Mouse (Mus musculus) intestine, embryonic 16.5 days (tissue): Measurements from ENCODE around the gene Slc38a3. TPM values are rescaled to one million over a fixed set of nuclear protein-coding genes. Genes with fewer than 3 reads are reported as not detected.

Experiments
- ATAC-seq: fragments of 200-750 bp; cut with Nextera tagmentation; 2 replicates; pipeline ENCODE4 v1.8.0; 2017; ENCODE audit warnings: moderate TSS enrichment, moderate library complexity
- H3K27ac ChIP-seq: fragments of 300-500 bp; sonication (generic); 2 replicates; pipeline ENCODE4 v1.5.1; 2014; ENCODE audit warnings: mild to moderate bottlenecking, low read length
- H3K27me3 ChIP-seq: fragments of 300-500 bp; sonication (generic); replicated peaks from 2 replicates; pipeline ENCODE4 v1.6.1; 2014; ENCODE audit warnings: low read length, control low read depth, mixed read lengths; ENCODE audit not compliant: control insufficient read depth, insufficient read depth
- H3K36me3 ChIP-seq: fragments of 300-500 bp; sonication (generic); 2 replicates; pipeline ENCODE4 v1.6.1; 2014; ENCODE audit warnings: low read length, control low read depth; ENCODE audit not compliant: control insufficient read depth, insufficient read depth
- H3K4me1 ChIP-seq: fragments of 300-500 bp; sonication (generic); 2 replicates; pipeline ENCODE4 v1.6.1; 2014; ENCODE audit warnings: low read length, control low read depth, mixed read lengths; ENCODE audit not compliant: control insufficient read depth, insufficient read depth
- H3K4me2 ChIP-seq: fragments of 300-500 bp; sonication (generic); 2 replicates; pipeline ENCODE4 v1.6.1; 2014; ENCODE audit warnings: low read depth, low read length, control low read depth
- H3K4me3 ChIP-seq: fragments of 300-500 bp; sonication (generic); 2 replicates; pipeline ENCODE4 v1.5.1; 2014; ENCODE audit warnings: mild to moderate bottlenecking, low read length
- H3K9ac ChIP-seq: fragments of 300-500 bp; sonication (generic); 2 replicates; pipeline ENCODE4 v1.6.1; 2014; ENCODE audit warnings: low read depth, low read length
- H3K9me3 ChIP-seq: fragments of 300-500 bp; sonication (generic); 2 replicates; pipeline ENCODE4 v1.6.1; 2016; ENCODE audit warnings: low read length, control low read depth; ENCODE audit not compliant: control insufficient read depth
- WGBS: fragments of 180-500 bp; shearing (Covaris S2); extraction: QIAGEN DNeasy Blood & Tissue Kit; methylation state at CpG from one replicate; pipeline ENCODE4 v1.1.7; 2014; 5-methylcytosine and 5-hydroxymethylcytosine counted together
- polyA plus RNA-seq: library from polyadenylated mRNA; unstranded; fragments of >200 nt; fragmentation: Nextera tagmentation; extraction: Ambion mirVana; gene quantifications from 2 replicates; pipeline ENCODE4 v1.2.1, GENCODE M21; 2015

The Slc38a3 gene
- polyA plus RNA-seq, 1 experiment from 2014 or later = 10.1 TPM

DNA sequence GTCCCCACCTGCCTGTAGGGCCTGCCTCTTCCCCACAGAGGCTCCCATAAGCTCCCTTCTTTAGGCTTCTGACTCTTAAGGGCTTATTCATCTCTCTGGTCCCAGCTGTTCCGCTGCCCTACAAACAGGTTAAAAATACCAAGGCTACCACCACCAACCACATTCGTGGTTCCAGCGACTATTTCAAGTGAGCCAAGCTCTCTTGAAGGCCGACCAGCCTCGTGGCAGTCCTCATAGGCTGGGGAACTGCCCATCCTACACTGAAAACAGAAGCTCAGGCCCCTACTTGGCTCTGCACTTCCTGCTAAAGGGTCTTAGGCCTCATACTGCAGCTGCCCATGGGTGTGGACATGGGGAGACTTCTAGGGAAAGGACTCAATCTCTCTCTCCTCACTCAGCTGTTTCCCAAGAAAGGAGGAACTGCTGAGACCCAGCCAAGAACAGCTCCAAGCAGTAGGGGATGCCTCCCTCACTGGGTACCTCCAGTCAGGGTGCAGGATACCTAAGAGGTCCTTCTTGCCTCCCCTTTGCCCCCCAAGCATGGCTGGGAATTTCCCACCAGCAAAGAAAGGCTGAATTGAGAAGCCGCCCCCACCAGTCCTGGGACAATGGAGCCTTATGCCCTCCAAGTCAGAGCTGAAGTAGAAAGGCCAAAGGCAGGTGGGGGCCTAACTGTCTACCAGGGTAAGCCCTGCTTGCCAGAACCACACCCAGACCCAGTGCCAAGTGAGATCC lies 57.7 kb downstream of the Slc38a3 start:
- peak overlapping the region; percentile 45 for H3K4me3 ChIP-seq
- peaks cover 45% of the 10 kb centered on the region for H3K4me1 ChIP-seq
- peaks cover 15% of the 10 kb centered on the region for H3K36me3 ChIP-seq
- peak overlapping the region; percentile 84; the same call in 1 of the 2 replicates for H3K4me2 ChIP-seq
- peak overlapping the region; percentile 93 for H3K27ac ChIP-seq
- peak overlapping the region; percentile 75 for H3K9ac ChIP-seq
- WGBS = 69% methylated on average over 6 of the region's 6 CpGs
- no peaks in the 10 kb centered on the region for H3K9me3 ChIP-seq
- ATAC-seq = no peak
- no peaks in the 10 kb centered on the region for H3K27me3 ChIP-seq

DNA sequence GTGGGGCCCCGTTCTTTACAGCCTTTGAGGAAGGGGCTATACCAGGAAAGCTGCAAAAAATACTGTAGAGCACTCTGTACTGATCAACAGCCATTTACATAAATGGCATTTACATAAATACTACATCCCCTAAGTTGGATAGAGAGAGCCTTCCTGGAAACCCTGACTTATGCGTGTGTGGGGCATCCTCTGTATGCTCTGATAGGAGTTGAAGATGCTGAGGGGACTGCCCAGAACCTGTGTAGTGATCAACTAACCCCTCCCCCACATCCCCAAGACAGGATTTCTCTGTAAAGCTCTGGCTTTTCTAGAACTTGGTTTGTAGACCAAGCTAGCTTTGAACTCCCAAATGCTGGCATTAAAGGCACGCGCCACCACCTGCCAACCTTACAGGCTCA lies 59.9 kb downstream of the Slc38a3 start:
- no peak overlapping the region for H3K4me2 ChIP-seq
- 72% methylated on average over 4 of the region's 4 CpGs for WGBS
- H3K4me1 ChIP-seq = peaks cover 50% of the 10 kb centered on the region
- no peak for ATAC-seq
- H3K27ac ChIP-seq = no peak overlapping the region; the same call in 1 of the 2 replicates
- 0 out of 2 replicates have a peak overlapping the region, but pooled peaks have one; percentile 2 for H3K9ac ChIP-seq
- H3K4me3 ChIP-seq = no peak overlapping the region
- H3K27me3 ChIP-seq = no peaks in the 10 kb centered on the region
- no peaks in the 10 kb centered on the region for H3K9me3 ChIP-seq
- no peaks in the 10 kb centered on the region; the same call in 1 of the 2 replicates for H3K36me3 ChIP-seq

DNA sequence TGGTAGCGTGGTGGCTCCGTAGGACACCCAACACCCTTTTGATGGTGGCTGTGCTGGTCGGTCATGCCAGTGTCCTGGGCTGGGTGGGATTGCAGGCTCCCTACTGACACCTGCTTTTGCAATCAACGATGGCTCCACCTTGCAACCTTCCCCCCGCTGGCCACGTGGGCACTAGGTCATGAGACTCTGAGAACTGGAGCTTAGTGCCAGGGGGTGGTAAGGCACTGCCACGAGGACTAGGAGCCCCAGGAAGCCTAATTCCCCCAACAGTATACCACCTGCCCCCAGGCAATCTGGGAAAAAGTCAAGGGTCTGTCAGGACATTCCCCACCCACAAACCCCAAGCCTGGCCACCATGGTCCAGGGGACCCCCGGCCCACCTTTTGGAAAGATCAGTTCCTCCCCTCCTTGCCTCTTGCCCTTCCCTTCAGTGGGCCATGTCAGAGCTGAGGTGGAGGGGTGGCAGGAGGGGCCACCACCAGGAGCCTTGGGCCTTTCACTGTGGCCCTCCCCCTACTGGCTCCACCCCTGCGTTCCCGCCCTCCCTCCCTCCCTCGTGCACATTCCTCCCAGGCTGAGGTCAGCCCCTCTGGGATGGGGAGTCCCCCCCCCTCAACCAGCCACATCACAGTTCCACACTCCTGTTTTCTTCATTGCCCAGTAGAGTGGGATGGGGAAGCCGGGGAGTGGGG lies 60.4 kb downstream of the Slc38a3 start, which contains the start of gene Sema3b:
Sema3b (minus strand) TSS at position 489 of the 692 bp plus-strand sequence.
- Histone ChIP-seq H3K9ac (peak within 1 kb of the TSS; percentile 73), H3K4me3 (no peak within 1 kb of the TSS), H3K4me1 (peaks cover 55% of the 10 kb centered on the region), H3K9me3 (no peaks in the 10 kb centered on the region), H3K36me3 (no peaks in the 10 kb centered on the region), H3K27me3 (no peaks in the 10 kb centered on the region), H3K27ac (peak within 1 kb of the TSS; percentile 92), H3K4me2 (peak within 1 kb of the TSS; percentile 24; the same call in 1 of the 2 replicates)
- ATAC-seq = no peak
- 44% methylated on average over 12 of the region's 12 CpGs for WGBS

DNA sequence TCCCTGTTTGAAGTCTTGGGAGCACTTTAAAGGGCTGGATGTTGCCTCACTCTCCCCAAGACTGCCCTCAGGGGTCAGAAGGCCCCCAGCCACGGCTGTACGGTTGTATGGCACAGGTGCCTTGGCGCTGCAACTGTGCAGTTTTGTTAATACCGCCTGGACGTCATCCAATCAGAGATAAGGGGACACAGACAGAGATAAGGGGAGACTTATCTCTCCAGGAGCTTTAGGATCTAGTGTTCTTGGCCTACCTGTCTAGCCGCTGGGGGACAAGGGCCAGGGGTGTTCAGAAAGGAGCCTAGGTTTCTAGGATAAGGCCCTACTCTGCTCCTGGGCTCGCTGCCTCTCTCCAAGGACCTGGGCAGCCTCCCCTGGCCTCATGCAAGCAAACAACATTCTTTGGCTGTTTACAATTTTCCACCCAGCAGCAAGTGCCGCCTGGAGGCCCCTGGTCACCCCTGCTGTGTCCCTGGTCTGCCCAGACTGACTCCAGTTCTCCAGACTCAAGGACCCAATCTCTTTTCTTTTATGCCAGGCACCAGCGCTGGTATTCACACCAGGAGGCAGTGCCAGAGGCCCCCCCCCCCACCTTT lies 61.6 kb downstream of the Slc38a3 start:
- Histone ChIP-seq H3K4me2 (peak overlapping the region; percentile 43), H3K27me3 (no peaks in the 10 kb centered on the region), H3K4me1 (peaks cover 60% of the 10 kb centered on the region), H3K4me3 (no peak overlapping the region), H3K27ac (peak overlapping the region; percentile 92), H3K9ac (peak overlapping the region; percentile 73), H3K36me3 (no peaks in the 10 kb centered on the region), H3K9me3 (no peaks in the 10 kb centered on the region)
- ATAC-seq = no peak
- WGBS = 53% methylated on average over 9 of the region's 9 CpGs

DNA sequence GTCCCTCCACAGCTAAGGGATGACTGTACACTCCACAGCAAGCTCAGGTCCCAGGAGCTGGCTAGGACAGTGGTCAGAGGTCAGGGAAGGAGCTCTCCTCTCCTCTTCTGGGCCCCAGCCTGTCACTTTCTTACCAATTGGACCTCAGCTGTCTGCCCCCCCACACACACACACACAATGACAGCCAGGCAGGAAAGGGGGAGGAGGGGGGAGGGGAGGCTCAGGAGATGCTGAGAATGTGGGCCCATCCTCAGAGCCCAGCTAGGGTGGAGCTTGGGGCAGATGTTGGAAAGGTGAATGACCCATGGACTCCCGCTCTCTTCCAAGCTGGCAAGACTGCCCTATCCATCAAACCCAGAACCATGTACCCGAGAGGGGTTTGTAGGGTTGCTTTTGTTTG lies 62.3 kb downstream of the Slc38a3 start:
- H3K27me3 ChIP-seq = no peaks in the 10 kb centered on the region
- peak overlapping the region; percentile 92 for H3K27ac ChIP-seq
- 52% methylated on average over 2 of the region's 2 CpGs for WGBS
- no peaks in the 10 kb centered on the region for H3K36me3 ChIP-seq
- H3K9ac ChIP-seq = peak overlapping the region; percentile 73
- no peaks in the 10 kb centered on the region for H3K9me3 ChIP-seq
- peak overlapping the region; percentile 43 for H3K4me2 ChIP-seq
- peaks cover 62% of the 10 kb centered on the region for H3K4me1 ChIP-seq
- peak; percentile 4 for ATAC-seq
- peak overlapping the region; percentile 49 for H3K4me3 ChIP-seq

DNA sequence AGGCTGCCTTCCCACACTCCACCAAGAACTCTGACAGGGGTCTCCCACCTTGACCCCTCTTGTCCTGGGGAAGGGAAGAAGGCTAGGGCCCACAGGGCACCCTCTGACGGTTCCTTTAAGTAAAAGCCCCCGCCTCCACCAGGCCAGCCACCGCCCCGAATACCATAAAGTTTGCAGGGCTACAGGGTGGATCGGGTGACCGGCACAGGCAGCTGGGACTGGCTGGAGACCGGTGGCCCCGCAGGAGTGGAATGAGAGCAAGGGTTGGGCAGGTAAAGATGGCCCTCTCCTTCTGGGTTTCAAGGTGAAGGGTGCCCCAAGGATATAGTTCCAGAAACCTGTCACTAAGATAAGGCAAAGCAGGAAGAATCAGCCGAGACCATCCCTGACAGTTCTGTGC lies 62.7 kb downstream of the Slc38a3 start:
- Histone ChIP-seq H3K36me3 (no peaks in the 10 kb centered on the region), H3K27ac (peak overlapping the region; percentile 92), H3K4me2 (peak overlapping the region; percentile 43), H3K4me3 (peak overlapping the region; percentile 49), H3K4me1 (peaks cover 61% of the 10 kb centered on the region), H3K9ac (peak overlapping the region; percentile 73), H3K9me3 (no peaks in the 10 kb centered on the region), H3K27me3 (no peaks in the 10 kb centered on the region)
- WGBS = 7% methylated on average over 9 of the region's 9 CpGs
- ATAC-seq = peak; percentile 52

DNA sequence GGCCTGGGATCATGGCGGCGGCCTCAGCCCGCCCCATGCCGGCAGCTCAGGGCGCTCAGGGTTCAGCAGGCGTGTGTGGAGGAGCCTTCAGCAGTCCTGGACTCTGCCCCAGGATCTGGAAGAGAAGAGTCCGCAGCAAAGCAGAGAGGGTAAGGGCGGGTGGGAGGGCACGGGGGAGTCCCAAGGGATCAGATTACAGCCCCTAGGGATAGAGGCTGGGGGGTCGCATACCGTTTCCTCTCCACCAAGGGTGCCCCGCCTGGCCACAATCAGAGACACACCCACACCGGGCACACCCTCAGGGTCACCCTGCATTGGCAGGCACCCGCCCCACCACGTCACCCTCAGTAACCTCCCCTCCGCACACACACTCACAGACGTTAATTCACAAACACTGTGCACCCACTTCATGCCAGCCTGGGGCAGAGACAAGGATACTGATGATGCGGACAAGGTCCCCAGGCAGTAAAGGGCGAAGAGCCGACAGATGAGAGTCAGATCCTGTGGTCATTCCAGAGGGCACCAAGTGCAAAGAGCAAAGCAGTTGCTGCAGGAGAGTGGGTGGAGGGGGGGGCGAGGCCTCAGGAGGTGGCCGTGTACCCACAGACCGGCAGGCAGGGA lies 64.2 kb downstream of the Slc38a3 start:
- no peaks in the 10 kb centered on the region for H3K27me3 ChIP-seq
- H3K4me1 ChIP-seq = peaks cover 61% of the 10 kb centered on the region
- peak overlapping the region; percentile 73 for H3K9ac ChIP-seq
- H3K36me3 ChIP-seq = peaks cover 2% of the 10 kb centered on the region; the same call in 1 of the 2 replicates
- WGBS = 28% methylated on average over 23 of the region's 23 CpGs
- peak; percentile 71 for ATAC-seq
- H3K4me2 ChIP-seq = peak overlapping the region; percentile 57
- H3K27ac ChIP-seq = peak overlapping the region; percentile 92
- H3K4me3 ChIP-seq = peak overlapping the region; percentile 49
- H3K9me3 ChIP-seq = no peaks in the 10 kb centered on the region

DNA sequence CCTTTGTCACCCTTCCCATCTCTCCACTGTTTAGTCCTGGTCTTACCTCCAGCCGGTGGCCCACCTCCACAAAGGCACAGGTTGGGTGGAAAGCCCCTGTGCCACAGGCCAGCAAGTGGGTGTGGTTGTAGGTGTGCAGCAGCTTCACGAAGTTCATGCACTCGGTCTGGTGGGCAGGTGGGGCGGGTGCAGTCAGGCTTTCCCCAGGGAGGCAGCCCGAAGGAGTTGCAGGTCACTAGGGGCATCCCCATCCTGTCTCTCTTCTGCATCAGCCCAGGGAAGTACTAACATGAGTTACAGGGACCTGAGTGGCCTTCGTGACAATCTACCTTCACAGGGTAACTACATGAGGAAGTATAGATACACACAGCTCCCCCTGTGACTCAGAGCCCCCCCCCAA lies 66.1 kb downstream of the Slc38a3 start:
- H3K9ac ChIP-seq = peak overlapping the region; percentile 73; the same call in 1 of the 2 replicates
- H3K4me2 ChIP-seq = peak overlapping the region; percentile 57; the same call in 1 of the 2 replicates
- H3K4me3 ChIP-seq = no peak overlapping the region
- peaks cover 2% of the 10 kb centered on the region; the same call in 1 of the 2 replicates for H3K36me3 ChIP-seq
- no peak for ATAC-seq
- peaks cover 62% of the 10 kb centered on the region for H3K4me1 ChIP-seq
- no peak overlapping the region for H3K27ac ChIP-seq
- H3K27me3 ChIP-seq = no peaks in the 10 kb centered on the region
- H3K9me3 ChIP-seq = no peaks in the 10 kb centered on the region
- WGBS = 72% methylated on average over 6 of the region's 6 CpGs
